Mouse (Mus musculus) c-Kit-positive CD71-positive TER-119-negative erythroid progenitor cells, embryonic 14.5 days (primary cell): ENCODE data around the gene Akap2.

Source experiments
- DNase-seq: peaks from one replicate; pipeline ENCODE4 v3.0.0-alpha.2; 2013; ENCODE audit warnings: low read depth

Gene Akap2

GRCm38 (mm10) chr4:57717354-57717753 is at the start of gene Akap2:
Gene Akap2 (plus strand): TSS chr4:57717657.
- DNase-seq = no peak

GRCm38 (mm10) chr4:57670813-57671469 is 46.5 kb upstream of the Akap2 start:
- DNase-seq = no peak

- no peak for DNase-seq
These were observed 44.9 kb upstream of the Akap2 start for GRCm38 (mm10) chr4:57672541-57672940.

GRCm38 (mm10) chr4:57672996-57673906 is 44.2 kb upstream of the Akap2 start:
- DNase-seq = peak; percentile 65

GRCm38 (mm10) chr4:57674351-57674750 is 43.1 kb upstream of the Akap2 start:
- DNase-seq = no peak

GRCm38 (mm10) chr4:57675387-57675786 is 42.1 kb upstream of the Akap2 start:
- no peak for DNase-seq

- DNase-seq = no peak
These were observed 39.5 kb upstream of the Akap2 start for GRCm38 (mm10) chr4:57677916-57678315.

GRCm38 (mm10) chr4:57678991-57679457 is 38.4 kb upstream of the Akap2 start:
- no peak for DNase-seq

- no peak for DNase-seq
These were observed 37.3 kb upstream of the Akap2 start for GRCm38 (mm10) chr4:57680186-57680585.

- DNase-seq = no peak
These were observed 35.9 kb upstream of the Akap2 start for GRCm38 (mm10) chr4:57681511-57681910.

GRCm38 (mm10) chr4:57682341-57682740 is 35.1 kb upstream of the Akap2 start:
- DNase-seq = no peak

GRCm38 (mm10) chr4:57682944-57683343 is 34.5 kb upstream of the Akap2 start:
- no peak for DNase-seq

GRCm38 (mm10) chr4:57684676-57685215 is 32.7 kb upstream of the Akap2 start:
- no peak for DNase-seq

GRCm38 (mm10) chr4:57686736-57687135 is 30.7 kb upstream of the Akap2 start:
- DNase-seq = no peak

- no peak for DNase-seq
These were observed 29.9 kb upstream of the Akap2 start for GRCm38 (mm10) chr4:57687583-57687982.

- no peak for DNase-seq
These were observed 29.3 kb upstream of the Akap2 start for GRCm38 (mm10) chr4:57688131-57688530.

GRCm38 (mm10) chr4:57690001-57690400 is 27.5 kb upstream of the Akap2 start:
- DNase-seq = no peak

GRCm38 (mm10) chr4:57690805-57691204 is 26.7 kb upstream of the Akap2 start:
- no peak for DNase-seq

- DNase-seq = no peak
These were observed 22.9 kb upstream of the Akap2 start for GRCm38 (mm10) chr4:57694356-57695136.

- DNase-seq = no peak
These were observed 20.5 kb upstream of the Akap2 start for GRCm38 (mm10) chr4:57696955-57697354.

- no peak for DNase-seq
These were observed 19.4 kb upstream of the Akap2 start for GRCm38 (mm10) chr4:57697918-57698611.
